Mouse (Mus musculus) thymus, adult 2 months (tissue): ENCODE measurements around the gene Gm20388.

Experiments used
- CTCF ChIP-seq: fragments of 200-500 bp; IDR thresholded peaks from 2 replicates; pipeline ENCODE4 v1.5.1; 2012; ENCODE audit warnings: mild to moderate bottlenecking, control low read depth, low read length, moderate library complexity, borderline replicate concordance; ENCODE audit not compliant: control insufficient read depth, poor library complexity, insufficient read depth; ENCODE audit errors: extremely low read depth
- POLR2A ChIP-seq: fragments of 200-500 bp; IDR thresholded peaks from 2 replicates; pipeline ENCODE4 v1.6.1; 2012; ENCODE audit warnings: mild to moderate bottlenecking, low read length, control low read depth, moderate library complexity; ENCODE audit not compliant: control insufficient read depth, poor library complexity, insufficient read depth; ENCODE audit errors: extremely low read depth

GRCm38 (mm10) chr8:120647532-120647931, 736.9 kb downstream of the Gm20388 start, which contains the start of gene 1190005I06Rik:
- TF ChIP-seq CTCF (no peak), POLR2A (no peak)
